Mouse (Mus musculus) megakaryocyte, embryonic 14.5 days (primary cell): Measurements from ENCODE around the gene Nbas.

Source experiments
- FLI1 ChIP-seq: IDR thresholded peaks from 2 replicates; pipeline ENCODE4 v1.6.1; 2012; ENCODE audit warnings: low read length, inconsistent platforms, mixed read lengths
- GATA1 ChIP-seq: IDR thresholded peaks from 3 replicates; pipeline ENCODE4 v1.6.1; 2012; ENCODE audit warnings: mixed read lengths, low read length, inconsistent platforms, borderline replicate concordance

- no peak for TF ChIP-seq GATA1
- no peak for TF ChIP-seq FLI1
Observed at GRCm38 (mm10) chr12:13452050-13452449, 183.1 kb downstream of the Nbas start.
